Mouse (Mus musculus) heart, postnatal 0 days (tissue): ENCODE data around the gene Prss42. TPM values are rescaled to one million over a fixed set of nuclear protein-coding genes. Genes with fewer than 3 reads are reported as not detected.

Experiments used
- ATAC-seq: fragments of 200-750 bp; cut with Nextera tagmentation; 2 replicates; pipeline ENCODE4 v1.8.0; 2017; ENCODE audit warnings: low read depth, moderate number of reproducible peaks, moderate library complexity; ENCODE audit not compliant: insufficient read depth
- DNase-seq: peaks from one replicate; pipeline ENCODE4 v3.0.0-alpha.2; 2016; ENCODE audit warnings: low spot score
- H3K27ac ChIP-seq: fragments of 300-500 bp; sonication (generic); 2 replicates; pipeline ENCODE4 v1.5.1; 2014; ENCODE audit warnings: low read depth, mild to moderate bottlenecking
- H3K27me3 ChIP-seq: fragments of 300-500 bp; sonication (generic); 2 replicates; pipeline ENCODE4 v1.6.1; 2014; ENCODE audit warnings: low read length, mixed read lengths; ENCODE audit not compliant: control insufficient read depth, insufficient read depth
- H3K36me3 ChIP-seq: fragments of 300-500 bp; sonication (generic); replicated peaks from 2 replicates; pipeline ENCODE4 v1.6.1; 2014; ENCODE audit warnings: low read length, mixed read lengths; ENCODE audit not compliant: control insufficient read depth, insufficient read depth
- H3K4me1 ChIP-seq: fragments of 300-500 bp; sonication (generic); 2 replicates; pipeline ENCODE4 v1.6.1; 2014; ENCODE audit warnings: antibody characterized with exemption; ENCODE audit not compliant: control insufficient read depth, insufficient read depth
- H3K4me2 ChIP-seq: fragments of 300-500 bp; sonication (generic); 2 replicates; pipeline ENCODE4 v1.6.1; 2014; ENCODE audit warnings: low read depth, mild to moderate bottlenecking, low read length, moderate library complexity
- H3K4me3 ChIP-seq: fragments of 300-500 bp; sonication (generic); 2 replicates; pipeline ENCODE4 v1.5.1; 2014; ENCODE audit warnings: low read depth, low read length
- H3K9ac ChIP-seq: fragments of 300-500 bp; sonication (generic); replicated peaks from 2 replicates; pipeline ENCODE4 v1.6.1; 2014; ENCODE audit warnings: low read depth, low read length, mixed read lengths
- H3K9me3 ChIP-seq: fragments of 300-500 bp; sonication (generic); replicated peaks from 2 replicates; pipeline ENCODE4 v1.6.1; 2016; ENCODE audit warnings: low read length; ENCODE audit not compliant: control insufficient read depth
- CTCF ChIP-seq: IDR thresholded peaks from 2 replicates; pipeline ENCODE4 v1.5.1; 2016; ENCODE audit warnings: antibody characterized with exemption, control low read depth, low read depth
- EP300 ChIP-seq: IDR thresholded peaks from 2 replicates; pipeline ENCODE4 v1.6.1; 2016; ENCODE audit warnings: antibody characterized with exemption, low read depth
- WGBS: fragments of 180-500 bp; shearing (Covaris S2); extraction: QIAGEN DNeasy Blood & Tissue Kit; methylation state at CpG from one replicate; pipeline ENCODE4 v1.1.7; 2014; 5-methylcytosine and 5-hydroxymethylcytosine counted together
- polyA plus RNA-seq: library from polyadenylated mRNA; unstranded; fragments of >200 nt; fragmentation: Nextera tagmentation; extraction: Ambion mirVana; gene quantifications from 2 replicates; pipeline ENCODE4 v1.2.1, GENCODE M21; 2015
- total RNA-seq: library from RNA; depleted of rRNA; stranded (reverse); fragments of >200 nt; gene quantifications from 2 replicates; pipeline ENCODE4 v1.2.3, GENCODE M21; 2014; ENCODE audit warnings: low replicate concordance

Gene Prss42
- total and polyA plus RNA-seq, 2 experiments from 2014 or later, result not detected

- ATAC-seq (no peak), DNase-seq (no peak)
- H3K27me3 ChIP-seq, result no peaks in the 10 kb centered on the region
- no peak overlapping the region for H3K4me2 ChIP-seq
- no peak overlapping the region for H3K9ac ChIP-seq
- no peaks in the 10 kb centered on the region for H3K36me3 ChIP-seq
- TF ChIP-seq EP300, result no peak
- TF ChIP-seq CTCF, result no peak
- no peak overlapping the region for H3K4me3 ChIP-seq
- no peaks in the 10 kb centered on the region for H3K9me3 ChIP-seq
- no peak overlapping the region for H3K27ac ChIP-seq
- no peaks in the 10 kb centered on the region for H3K4me1 ChIP-seq
- WGBS, result 65% methylated on average over 5 of the region's 5 CpGs
Observed at GRCm38 (mm10) chr9:110833021-110833420, 35.1 kb downstream of the Prss42 start.

GRCm38 (mm10) chr9:110834411-110834810 lies 36.4 kb downstream of the Prss42 start, which contains the start of gene Prss45:
Prss45 (plus strand) TSS chr9:110834588.
- Histone ChIP-seq H3K4me2 (no peak within 1 kb of the TSS), H3K4me1 (no peaks in the 10 kb centered on the region), H3K4me3 (no peak within 1 kb of the TSS), H3K9ac (no peak within 1 kb of the TSS), H3K9me3 (no peaks in the 10 kb centered on the region), H3K27me3 (no peaks in the 10 kb centered on the region), H3K27ac (no peak within 1 kb of the TSS), H3K36me3 (no peaks in the 10 kb centered on the region)
- ATAC-seq, result no peak
- WGBS, result 69% methylated on average over 19 of the region's 19 CpGs
- DNase-seq, result no peak
- TF ChIP-seq CTCF, result no peak
- no peak for TF ChIP-seq EP300

- no peak for ATAC-seq
- no peaks in the 10 kb centered on the region for H3K9me3 ChIP-seq
Observed at GRCm38 (mm10) chr9:110834961-110835360, 37.0 kb downstream of the Prss42 start.

GRCm38 (mm10) chr9:110836112-110836511 lies 38.1 kb downstream of the Prss42 start:
- H3K36me3 ChIP-seq, result no peaks in the 10 kb centered on the region
- H3K4me2 ChIP-seq, result no peak overlapping the region
- H3K4me3 ChIP-seq, result no peak overlapping the region
- WGBS, result 51% methylated on average over 2 of the region's 2 CpGs
- no peaks in the 10 kb centered on the region for H3K4me1 ChIP-seq
- no peak overlapping the region for H3K9ac ChIP-seq
- H3K9me3 ChIP-seq, result no peaks in the 10 kb centered on the region
- no peak overlapping the region for H3K27ac ChIP-seq
- ATAC-seq, result no peak
- no peak for DNase-seq
- no peaks in the 10 kb centered on the region for H3K27me3 ChIP-seq
- TF ChIP-seq CTCF (no peak), EP300 (no peak)

More at GRCm38 (mm10) chr9:110834961-110835360, 37.0 kb downstream of the Prss42 start:
- 28% methylated on average over 10 of the region's 10 CpGs for WGBS
- no peaks in the 10 kb centered on the region for H3K36me3 ChIP-seq
- TF ChIP-seq EP300 (no peak), CTCF (no peak)
- H3K4me2 ChIP-seq, result no peak overlapping the region
- no peak overlapping the region for H3K27ac ChIP-seq
- no peaks in the 10 kb centered on the region for H3K27me3 ChIP-seq
- H3K4me3 ChIP-seq, result no peak overlapping the region
- no peak overlapping the region for H3K9ac ChIP-seq
- no peak for DNase-seq
- no peaks in the 10 kb centered on the region for H3K4me1 ChIP-seq

GRCm38 (mm10) chr9:110840905-110841304 lies 42.9 kb downstream of the Prss42 start:
- no peaks in the 10 kb centered on the region for H3K9me3 ChIP-seq
- H3K27me3 ChIP-seq, result no peaks in the 10 kb centered on the region
- no peak overlapping the region for H3K4me2 ChIP-seq
- H3K36me3 ChIP-seq, result no peaks in the 10 kb centered on the region
- no peaks in the 10 kb centered on the region for H3K4me1 ChIP-seq
- 83% methylated on average over 6 of the region's 6 CpGs for WGBS
- H3K4me3 ChIP-seq, result no peak overlapping the region
- no peak for ATAC-seq
- DNase-seq, result no peak
- H3K27ac ChIP-seq, result no peak overlapping the region
- TF ChIP-seq EP300 (no peak), CTCF (no peak)
- H3K9ac ChIP-seq, result no peak overlapping the region

- no peaks in the 10 kb centered on the region for H3K9me3 ChIP-seq
- H3K36me3 ChIP-seq, result no peaks in the 10 kb centered on the region
- DNase-seq (no peak), ATAC-seq (no peak)
- H3K4me3 ChIP-seq, result no peak overlapping the region
- TF ChIP-seq EP300, result no peak
- 61% methylated on average over 2 of the region's 2 CpGs for WGBS
- H3K4me2 ChIP-seq, result no peak overlapping the region
- no peaks in the 10 kb centered on the region for H3K4me1 ChIP-seq
- no peaks in the 10 kb centered on the region for H3K27me3 ChIP-seq
- H3K27ac ChIP-seq, result no peak overlapping the region
- no peak overlapping the region for H3K9ac ChIP-seq
Observed at GRCm38 (mm10) chr9:110841438-110841837, 43.5 kb downstream of the Prss42 start.
